Mouse (Mus musculus): ENCODE measurements around the gene Atf7. TPM values are rescaled to one million over a fixed set of nuclear protein-coding genes. Genes with fewer than 3 reads are reported as not detected.

Atf7 gene
- total RNA-seq, 1 experiment = 12.4 TPM

DNA sequence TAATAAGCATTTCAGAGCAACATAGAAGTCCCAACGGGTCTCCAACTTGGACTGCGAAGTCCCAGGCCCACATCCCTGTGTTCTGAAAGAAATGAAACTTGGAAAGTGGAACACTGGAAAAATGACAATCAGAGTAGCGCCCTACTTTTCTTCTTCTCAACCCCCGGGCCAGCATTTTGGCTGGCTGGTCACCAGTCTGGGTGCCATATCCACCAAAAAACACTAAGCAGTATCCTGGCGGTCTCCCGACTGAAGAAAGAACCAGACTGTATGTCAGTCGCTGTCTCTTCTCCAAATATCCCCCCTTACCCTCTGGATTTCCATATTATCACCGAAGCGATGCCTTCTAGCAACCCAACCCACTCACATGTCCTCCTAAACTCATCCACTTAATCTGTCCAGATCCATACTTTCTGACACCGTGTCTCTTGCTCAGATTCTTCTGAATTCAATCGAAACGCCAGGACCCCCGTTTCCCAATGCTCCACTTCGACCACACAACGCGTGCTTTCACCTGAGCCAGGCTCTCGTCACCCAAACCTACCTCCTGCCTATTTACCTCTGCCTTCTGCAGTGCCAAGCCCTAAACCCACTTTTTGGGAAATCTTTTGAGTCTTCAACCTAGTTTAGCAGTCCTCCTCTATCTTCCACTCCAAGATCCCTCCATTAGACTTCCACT is 834 bp downstream of the Atf7 start:
- TF ChIP-seq MAFK (IDR thresholded peaks at IDR 0.05; ENCODE audit: insufficient read depth, low read depth, low read length) (no peak), ZC3H11A (IDR thresholded peaks at IDR 0.05; ENCODE audit: borderline replicate concordance, low read depth, low read length) (no peak), ZNF384 (IDR thresholded peaks at IDR 0.05; ENCODE audit: low read depth, low read length) (no peak), CHD2 (IDR thresholded peaks at IDR 0.05; ENCODE audit: low read depth, low read length) (no peak), HCFC1 (IDR thresholded peaks at IDR 0.05; ENCODE audit: borderline replicate concordance, insufficient read depth, low read length) (no peak)
- peak overlapping the region; percentile 91 for H3K9ac ChIP-seq (ENCODE audit: insufficient read depth, low read depth, low read length, poor library complexity, severe bottlenecking)
- H3K27ac ChIP-seq (ENCODE audit: insufficient read depth, low read depth, low read length, poor library complexity, severe bottlenecking) = no peak overlapping the region
- no peaks in the 10 kb centered on the region for H3K36me3 ChIP-seq (ENCODE audit: control insufficient read depth, insufficient read depth, low read length, poor library complexity, severe bottlenecking)
- in situ Hi-C loops (cut with MboI; ENCODE audit: low sequenced_read_pairs in 2 of 2, unreplicated experiment in 2 of 2) = no loop called here
- H3K9me3 ChIP-seq (ENCODE audit: control insufficient read depth, insufficient read depth, low read depth, low read length) = no peaks in the 10 kb centered on the region
- peaks cover 2% of the 10 kb centered on the region in 2 experiments; a peak in 1 of 4 replicates for H3K4me1 ChIP-seq (ENCODE audit: control insufficient read depth in 2 of 2, insufficient read depth in 2 of 2, low read length in 2 of 2, poor library complexity in 1 of 2)
- peak overlapping the region; percentile 81 to 87 for H3K4me3 ChIP-seq (ENCODE audit: insufficient read depth in 1 of 2, low read depth in 1 of 2, low read length in 2 of 2, poor library complexity in 1 of 2, severe bottlenecking in 1 of 2)
- no peak for DNase-seq (ENCODE audit: low read depth, low spot score)

GRCm38 (mm10) chr15:102623121-102623520 is 2.1 kb downstream of the Atf7 start:
- Histone ChIP-seq H3K9ac (ENCODE audit: insufficient read depth, low read depth, low read length, poor library complexity, severe bottlenecking) (no peak overlapping the region), H3K36me3 (ENCODE audit: control insufficient read depth, insufficient read depth, low read length, poor library complexity, severe bottlenecking) (no peaks in the 10 kb centered on the region), H3K4me1 (ENCODE audit: control insufficient read depth in 2 of 2, insufficient read depth in 2 of 2, low read length in 2 of 2, poor library complexity in 1 of 2) (peaks cover 2% of the 10 kb centered on the region in 2 experiments; a peak in 1 of 4 replicates), H3K4me3 (ENCODE audit: insufficient read depth in 1 of 2, low read depth in 1 of 2, low read length in 2 of 2, poor library complexity in 1 of 2, severe bottlenecking in 1 of 2) (no peak overlapping the region), H3K9me3 (ENCODE audit: control insufficient read depth, insufficient read depth, low read depth, low read length) (no peaks in the 10 kb centered on the region), H3K27ac (ENCODE audit: insufficient read depth, low read depth, low read length, poor library complexity, severe bottlenecking) (no peak overlapping the region)
- no peak for DNase-seq (ENCODE audit: low read depth, low spot score)
- in situ Hi-C loops (cut with MboI; ENCODE audit: low sequenced_read_pairs in 2 of 2, unreplicated experiment in 2 of 2) = no loop called here
- no peak for TF ChIP-seq MAFK (IDR thresholded peaks at IDR 0.05; ENCODE audit: insufficient read depth, low read depth, low read length)
- no peak for TF ChIP-seq CHD2 (IDR thresholded peaks at IDR 0.05; ENCODE audit: low read depth, low read length)
- no peak for TF ChIP-seq ZNF384 (IDR thresholded peaks at IDR 0.05; ENCODE audit: low read depth, low read length)
- TF ChIP-seq ZC3H11A (IDR thresholded peaks at IDR 0.05; ENCODE audit: borderline replicate concordance, low read depth, low read length) = no peak
- TF ChIP-seq HCFC1 (IDR thresholded peaks at IDR 0.05; ENCODE audit: borderline replicate concordance, insufficient read depth, low read length) = no peak

DNA sequence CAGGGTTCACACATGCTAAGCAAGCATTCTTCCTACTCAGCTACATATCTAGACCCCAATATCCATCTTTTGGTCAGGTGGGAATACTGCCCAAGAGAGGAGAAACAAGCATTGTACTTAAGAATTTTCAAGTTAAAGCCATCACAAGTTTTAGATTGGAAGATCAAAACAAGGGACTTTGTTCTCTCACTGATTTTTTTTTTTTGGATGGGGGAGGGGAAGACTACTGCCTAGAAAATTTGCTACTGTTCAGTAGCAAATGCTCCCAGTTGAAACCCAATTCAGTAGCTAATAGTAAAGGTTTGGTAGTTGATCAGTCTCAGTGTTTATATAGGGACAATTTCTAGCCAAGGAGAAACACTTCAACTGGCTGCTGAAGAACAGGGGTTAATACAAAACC is 2.7 kb downstream of the Atf7 start:
- H3K36me3 ChIP-seq (ENCODE audit: control insufficient read depth, insufficient read depth, low read length, poor library complexity, severe bottlenecking) = no peaks in the 10 kb centered on the region
- no peak overlapping the region for H3K4me3 ChIP-seq (ENCODE audit: insufficient read depth in 1 of 2, low read depth in 1 of 2, low read length in 2 of 2, poor library complexity in 1 of 2, severe bottlenecking in 1 of 2)
- in situ Hi-C loops (cut with MboI; ENCODE audit: low sequenced_read_pairs in 2 of 2, unreplicated experiment in 2 of 2) = no loop called here
- no peak for TF ChIP-seq MAFK (IDR thresholded peaks at IDR 0.05; ENCODE audit: insufficient read depth, low read depth, low read length)
- no peak for TF ChIP-seq HCFC1 (IDR thresholded peaks at IDR 0.05; ENCODE audit: borderline replicate concordance, insufficient read depth, low read length)
- TF ChIP-seq ZNF384 (IDR thresholded peaks at IDR 0.05; ENCODE audit: low read depth, low read length) = no peak
- no peak for TF ChIP-seq ZC3H11A (IDR thresholded peaks at IDR 0.05; ENCODE audit: borderline replicate concordance, low read depth, low read length)
- no peak for TF ChIP-seq CHD2 (IDR thresholded peaks at IDR 0.05; ENCODE audit: low read depth, low read length)
- H3K9me3 ChIP-seq (ENCODE audit: control insufficient read depth, insufficient read depth, low read depth, low read length) = no peaks in the 10 kb centered on the region
- H3K9ac ChIP-seq (ENCODE audit: insufficient read depth, low read depth, low read length, poor library complexity, severe bottlenecking) = no peak overlapping the region
- H3K4me1 ChIP-seq (ENCODE audit: control insufficient read depth in 2 of 2, insufficient read depth in 2 of 2, low read length in 2 of 2, poor library complexity in 1 of 2) = peaks cover 2% of the 10 kb centered on the region in 2 experiments; a peak in 1 of 4 replicates
- no peak overlapping the region for H3K27ac ChIP-seq (ENCODE audit: insufficient read depth, low read depth, low read length, poor library complexity, severe bottlenecking)
- DNase-seq (ENCODE audit: low read depth, low spot score) = no peak

GRCm38 (mm10) chr15:102620765-102621164 is 4.5 kb downstream of the Atf7 start:
- DNase-seq (ENCODE audit: low read depth, low spot score) = no peak
- Histone ChIP-seq H3K36me3 (ENCODE audit: control insufficient read depth, insufficient read depth, low read length, poor library complexity, severe bottlenecking) (no peaks in the 10 kb centered on the region), H3K27ac (ENCODE audit: insufficient read depth, low read depth, low read length, poor library complexity, severe bottlenecking) (no peak overlapping the region), H3K4me3 (ENCODE audit: insufficient read depth in 1 of 2, low read depth in 1 of 2, low read length in 2 of 2, poor library complexity in 1 of 2, severe bottlenecking in 1 of 2) (no peak overlapping the region), H3K4me1 (ENCODE audit: control insufficient read depth in 2 of 2, insufficient read depth in 2 of 2, low read length in 2 of 2, poor library complexity in 1 of 2) (0 out of 4 replicates have a peak, but pooled peaks cover 0 to 2% of the 10 kb centered on the region in 2 experiments), H3K9me3 (ENCODE audit: control insufficient read depth, insufficient read depth, low read depth, low read length) (no peaks in the 10 kb centered on the region), H3K9ac (ENCODE audit: insufficient read depth, low read depth, low read length, poor library complexity, severe bottlenecking) (no peak overlapping the region)
- TF ChIP-seq MAFK (IDR thresholded peaks at IDR 0.05; ENCODE audit: insufficient read depth, low read depth, low read length) (no peak), ZC3H11A (IDR thresholded peaks at IDR 0.05; ENCODE audit: borderline replicate concordance, low read depth, low read length) (no peak), ZNF384 (IDR thresholded peaks at IDR 0.05; ENCODE audit: low read depth, low read length) (no peak), HCFC1 (IDR thresholded peaks at IDR 0.05; ENCODE audit: borderline replicate concordance, insufficient read depth, low read length) (no peak), CHD2 (IDR thresholded peaks at IDR 0.05; ENCODE audit: low read depth, low read length) (no peak)
- in situ Hi-C loops (cut with MboI; ENCODE audit: low sequenced_read_pairs in 2 of 2, unreplicated experiment in 2 of 2) = no loop called here

Data from ES-E14 (cell line).